Mouse (Mus musculus) heart, embryonic 12.5 days (tissue): ENCODE results near the gene Cutal. TPM values are rescaled to one million over a fixed set of nuclear protein-coding genes. Genes with fewer than 3 reads are reported as not detected.
"Not testable (repeated sequence)": the region's sequence is repeated elsewhere in the genome, so short reads cannot be mapped to it uniquely, and the experiment has no call there.

Experiments
- ATAC-seq: fragments of 200-750 bp; cut with Nextera tagmentation; 2 replicates; pipeline ENCODE4 v1.8.0; 2017; ENCODE audit warnings: moderate TSS enrichment, moderate library complexity; ENCODE audit not compliant: insufficient number of reproducible peaks, low FRiP score
- H3K27ac ChIP-seq: fragments of 300-500 bp; sonication (generic); 2 replicates; pipeline ENCODE4 v1.5.1; 2016; ENCODE audit warnings: mild to moderate bottlenecking, moderate library complexity; ENCODE audit not compliant: poor library complexity, severe bottlenecking
- H3K27me3 ChIP-seq: fragments of 300-500 bp; sonication (generic); replicated peaks from 2 replicates; pipeline ENCODE4 v1.6.1; 2016; ENCODE audit warnings: mild to moderate bottlenecking, moderate library complexity
- H3K36me3 ChIP-seq: fragments of 300-500 bp; sonication (generic); 2 replicates; pipeline ENCODE4 v1.6.1; 2016; ENCODE audit warnings: mild to moderate bottlenecking, moderate library complexity
- H3K4me1 ChIP-seq: fragments of 300-500 bp; sonication (generic); replicated peaks from 2 replicates; pipeline ENCODE4 v1.6.1; 2016; ENCODE audit warnings: mild to moderate bottlenecking
- H3K4me2 ChIP-seq: fragments of 300-500 bp; sonication (generic); 2 replicates; pipeline ENCODE4 v1.6.1; 2016; ENCODE audit warnings: mild to moderate bottlenecking, moderate library complexity
- H3K4me3 ChIP-seq: fragments of 300-500 bp; sonication (generic); 2 replicates; pipeline ENCODE4 v1.5.1; 2016; ENCODE audit warnings: mild to moderate bottlenecking
- H3K9ac ChIP-seq: fragments of 300-500 bp; sonication (generic); 2 replicates; pipeline ENCODE4 v1.6.1; 2016; ENCODE audit warnings: mild to moderate bottlenecking, moderate library complexity
- H3K9me3 ChIP-seq: fragments of 300-500 bp; sonication (generic); replicated peaks from 2 replicates; pipeline ENCODE4 v1.6.1; 2016; ENCODE audit warnings: mild to moderate bottlenecking, moderate library complexity
- WGBS: fragments of 180-500 bp; shearing (Covaris S2); methylation state at CpG from one replicate; pipeline ENCODE4 v1.1.7; 2016; 5-methylcytosine and 5-hydroxymethylcytosine counted together
- polyA plus RNA-seq: library from polyadenylated mRNA; unstranded; fragments of >200 nt; fragmentation: Nextera tagmentation; extraction: Ambion mirVana; gene quantifications from 2 replicates; pipeline ENCODE4 v1.2.1, GENCODE M21; 2016

Cutal gene
- polyA plus RNA-seq: not detected in 2 replicates

DNA sequence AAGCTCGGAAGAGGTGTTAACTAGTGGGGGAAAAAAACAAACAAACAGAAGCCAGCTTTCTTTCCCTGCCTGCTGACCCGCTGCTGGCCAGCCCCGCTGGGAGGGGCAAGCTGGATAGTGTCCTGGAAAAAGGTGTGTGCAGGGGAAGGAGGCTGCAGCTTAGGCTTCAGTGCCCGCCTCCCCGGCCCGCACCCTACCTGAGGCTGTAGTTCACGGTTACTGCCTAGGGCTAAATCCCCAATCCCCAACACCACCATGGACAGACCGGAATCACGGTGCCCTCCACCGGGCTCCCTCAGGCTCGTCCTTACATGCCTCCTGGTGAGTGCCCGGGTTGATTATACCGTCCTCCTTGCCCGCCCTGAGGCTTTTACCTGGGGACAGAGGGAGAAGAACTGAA lies at the start of gene Cutal:
Cutal (plus strand) TSS at position 126 of the 400 bp plus-strand sequence.
- Histone ChIP-seq H3K27me3 (peaks cover 32% of the 10 kb centered on the region), H3K9me3 (no peaks in the 10 kb centered on the region), H3K27ac (no peak within 1 kb of the TSS), H3K4me3 (peak within 1 kb of the TSS; percentile 41), H3K36me3 (no peaks in the 10 kb centered on the region), H3K4me1 (peaks cover 18% of the 10 kb centered on the region), H3K9ac (peak within 1 kb of the TSS; percentile 67), H3K4me2 (peak within 1 kb of the TSS; percentile 74)
- ATAC-seq: no peak
- 3% methylated on average over 14 of the region's 14 CpGs for WGBS

DNA sequence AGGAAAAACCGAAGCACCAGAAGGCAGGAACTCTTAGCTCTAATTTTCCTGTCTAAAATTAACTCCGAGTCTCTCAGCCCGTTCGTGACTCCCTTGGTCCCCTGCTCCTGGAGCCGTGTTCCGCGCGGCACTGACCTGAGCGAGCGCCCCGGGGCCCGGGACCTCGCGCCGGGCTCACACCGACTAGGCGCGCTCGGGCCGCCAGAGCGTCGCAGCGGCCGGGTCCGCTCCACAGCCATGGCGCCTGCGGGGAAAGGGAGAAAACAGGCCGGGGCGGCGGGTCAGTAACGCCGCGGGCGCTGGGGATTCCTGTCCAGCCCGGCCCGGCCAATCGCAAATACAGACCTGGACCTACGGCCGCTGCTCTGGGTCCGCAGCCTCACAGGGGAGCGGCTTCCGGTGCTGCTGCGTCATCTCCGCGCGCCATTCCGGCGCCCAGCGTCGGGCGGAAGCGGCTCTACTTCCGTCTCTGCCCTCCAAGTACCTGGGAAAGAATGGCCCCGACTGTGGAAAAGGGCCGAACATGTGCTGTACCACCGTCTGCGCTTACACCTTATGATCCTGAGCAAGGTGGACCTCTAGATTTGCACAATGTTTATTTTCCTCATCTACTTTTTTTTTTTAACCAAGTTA lies 48.3 kb upstream of the Cutal start, which contains the start of gene Fbxw2:
Fbxw2 (minus strand) TSS at position 485 of the 633 bp plus-strand sequence.
- H3K27ac ChIP-seq: peak within 1 kb of the TSS; percentile 84

DNA sequence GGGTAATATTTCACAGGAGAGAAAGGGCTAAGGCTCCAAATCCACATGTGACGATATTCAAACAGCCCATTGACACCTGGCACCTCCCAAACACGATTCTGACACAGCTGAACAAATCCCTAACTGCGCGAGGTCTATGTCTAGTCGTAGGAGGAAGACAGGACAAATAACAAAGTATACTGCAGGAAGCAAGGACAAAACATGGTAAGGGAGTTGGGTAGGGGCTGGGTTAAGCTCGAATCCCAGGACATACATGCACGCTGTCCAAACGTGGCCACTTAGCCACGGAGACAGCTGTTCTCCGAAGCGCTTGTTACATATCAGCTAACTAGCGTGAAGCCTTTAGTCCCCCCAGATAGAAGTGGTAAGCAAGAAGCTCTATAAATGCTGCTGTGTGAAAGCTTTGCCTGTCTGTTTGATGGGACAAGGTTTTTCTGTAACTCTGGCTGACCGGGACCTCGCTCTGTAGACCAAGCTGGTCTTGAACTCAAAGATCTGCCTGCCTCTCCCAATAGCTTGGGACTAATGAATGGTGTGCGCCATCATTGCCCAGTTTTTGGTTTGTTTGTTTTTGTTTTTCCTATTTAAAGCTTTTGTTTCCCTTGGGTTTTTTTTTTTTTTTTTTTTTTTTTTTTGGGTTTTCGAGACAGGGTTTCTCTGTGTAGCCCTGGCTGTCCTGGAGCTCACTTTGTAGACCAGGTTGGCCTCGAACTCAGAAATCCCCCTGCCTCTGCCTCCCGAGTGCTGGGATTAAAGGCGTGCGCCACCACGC lies 47.5 kb upstream of the Cutal start:
- 35% methylated on average over 20 of the region's 21 CpGs for WGBS
- Histone ChIP-seq H3K4me1 (peaks cover 14% of the 10 kb centered on the region), H3K27ac (no peak overlapping the region; the same call in 1 of the 2 replicates), H3K4me2 (peak overlapping the region; percentile 92), H3K36me3 (peaks cover 8% of the 10 kb centered on the region), H3K27me3 (peaks cover 8% of the 10 kb centered on the region; the same call in 1 of the 2 replicates), H3K9me3 (no peaks in the 10 kb centered on the region; the same call in 1 of the 2 replicates), H3K4me3 (peak overlapping the region; percentile 92), H3K9ac (0 out of 2 replicates have a peak overlapping the region, but pooled peaks have one; percentile 58)
- ATAC-seq: no peak

More for the DNA sequence above, 48.3 kb upstream of the Cutal start, which contains the start of gene Fbxw2:
- peak within 1 kb of the TSS; percentile 97 for H3K9ac ChIP-seq
- peak within 1 kb of the TSS; percentile 92 for H3K4me3 ChIP-seq
- H3K4me2 ChIP-seq: peak within 1 kb of the TSS; percentile 92
- H3K27me3 ChIP-seq: peaks cover 8% of the 10 kb centered on the region; the same call in 1 of the 2 replicates
- H3K36me3 ChIP-seq: peaks cover 12% of the 10 kb centered on the region
- peaks cover 14% of the 10 kb centered on the region for H3K4me1 ChIP-seq
- ATAC-seq: peak; percentile 95
- H3K9me3 ChIP-seq: no peaks in the 10 kb centered on the region; the same call in 1 of the 2 replicates
- under 1% methylated on average over 57 of the region's 57 CpGs for WGBS

DNA sequence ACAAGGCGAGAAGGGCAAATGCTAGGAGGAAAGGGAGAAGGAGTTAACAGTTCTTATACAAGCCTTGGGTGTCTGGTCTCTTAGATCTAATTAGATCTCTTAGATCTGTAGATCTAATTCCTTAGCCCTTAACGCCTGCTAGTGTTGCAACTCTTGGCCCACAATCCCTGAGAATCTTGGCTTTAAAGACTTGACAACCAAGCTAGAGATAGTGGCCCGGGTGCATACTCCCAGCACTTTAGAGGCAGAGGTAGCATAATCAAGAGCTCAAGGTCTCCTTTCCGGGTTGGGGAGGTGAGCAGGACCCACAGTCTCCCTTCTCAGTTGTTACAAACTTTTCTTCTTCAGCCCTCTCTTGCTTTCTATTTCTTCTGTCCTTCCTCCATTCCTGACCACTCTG lies 46.6 kb upstream of the Cutal start:
- Histone ChIP-seq H3K27me3 (peaks cover 8% of the 10 kb centered on the region; the same call in 1 of the 2 replicates), H3K27ac (no peak overlapping the region), H3K36me3 (peaks cover 2% of the 10 kb centered on the region), H3K4me3 (no peak overlapping the region), H3K9me3 (no peaks in the 10 kb centered on the region; the same call in 1 of the 2 replicates), H3K4me2 (no peak overlapping the region), H3K9ac (no peak overlapping the region), H3K4me1 (peaks cover 14% of the 10 kb centered on the region)
- 80% methylated on average over 4 of the region's 4 CpGs for WGBS
- no peak for ATAC-seq

DNA sequence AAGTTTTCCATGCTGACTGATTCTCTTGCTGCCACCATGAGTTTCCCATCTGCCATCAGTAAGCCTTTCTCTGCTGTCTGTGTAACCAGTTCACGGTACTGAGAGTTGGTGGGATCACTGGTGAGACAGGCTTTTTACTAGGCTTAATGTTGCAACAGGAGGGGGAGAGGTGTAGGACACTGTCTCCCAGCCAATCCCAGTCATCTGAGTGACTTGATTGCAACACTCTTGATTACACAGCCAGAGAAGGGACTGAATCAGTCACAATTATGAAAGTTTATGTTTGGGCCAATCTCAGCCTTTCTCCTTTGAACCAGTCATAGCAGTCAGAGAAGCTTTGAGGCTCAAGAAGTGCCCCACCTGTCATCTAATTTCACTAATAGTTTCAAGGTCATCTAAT lies 46.2 kb upstream of the Cutal start:
- peaks cover 8% of the 10 kb centered on the region; the same call in 1 of the 2 replicates for H3K27me3 ChIP-seq
- no peak overlapping the region for H3K4me2 ChIP-seq
- H3K4me1 ChIP-seq: peaks cover 14% of the 10 kb centered on the region
- H3K4me3 ChIP-seq: no peak overlapping the region
- no peak overlapping the region for H3K9ac ChIP-seq
- H3K27ac ChIP-seq: no peak overlapping the region
- H3K9me3 ChIP-seq: no peaks in the 10 kb centered on the region; the same call in 1 of the 2 replicates
- ATAC-seq: no peak
- no peaks in the 10 kb centered on the region for H3K36me3 ChIP-seq
- WGBS: 77% methylated on average over 1 of the region's 1 CpGs

DNA sequence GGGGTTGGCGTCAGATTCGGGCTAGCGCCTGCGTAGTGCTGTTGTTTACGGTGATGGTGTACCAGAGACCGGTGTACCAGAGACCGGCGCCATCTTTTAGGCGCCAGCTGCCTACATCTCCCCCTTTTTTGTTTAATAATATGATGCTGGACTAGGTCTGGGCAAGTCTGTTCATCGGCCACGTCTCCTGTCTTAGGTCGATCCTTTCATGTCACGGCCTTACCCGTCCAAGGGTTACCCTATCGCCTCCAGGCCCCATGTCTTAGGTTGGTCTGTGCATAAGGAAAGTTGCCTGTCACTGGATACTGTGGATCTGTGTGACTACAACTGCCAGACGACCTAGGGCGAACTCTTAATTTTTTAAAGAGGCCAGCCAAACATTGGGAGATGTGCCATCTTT lies 44.1 kb upstream of the Cutal start:
- H3K4me3 ChIP-seq, H3K27me3 ChIP-seq, H3K36me3 ChIP-seq, ATAC-seq, H3K27ac ChIP-seq, H3K4me2 ChIP-seq, H3K9ac ChIP-seq, H3K4me1 ChIP-seq, H3K9me3 ChIP-seq: not testable (repeated sequence)
- WGBS: 92% methylated on average over 17 of the region's 17 CpGs

DNA sequence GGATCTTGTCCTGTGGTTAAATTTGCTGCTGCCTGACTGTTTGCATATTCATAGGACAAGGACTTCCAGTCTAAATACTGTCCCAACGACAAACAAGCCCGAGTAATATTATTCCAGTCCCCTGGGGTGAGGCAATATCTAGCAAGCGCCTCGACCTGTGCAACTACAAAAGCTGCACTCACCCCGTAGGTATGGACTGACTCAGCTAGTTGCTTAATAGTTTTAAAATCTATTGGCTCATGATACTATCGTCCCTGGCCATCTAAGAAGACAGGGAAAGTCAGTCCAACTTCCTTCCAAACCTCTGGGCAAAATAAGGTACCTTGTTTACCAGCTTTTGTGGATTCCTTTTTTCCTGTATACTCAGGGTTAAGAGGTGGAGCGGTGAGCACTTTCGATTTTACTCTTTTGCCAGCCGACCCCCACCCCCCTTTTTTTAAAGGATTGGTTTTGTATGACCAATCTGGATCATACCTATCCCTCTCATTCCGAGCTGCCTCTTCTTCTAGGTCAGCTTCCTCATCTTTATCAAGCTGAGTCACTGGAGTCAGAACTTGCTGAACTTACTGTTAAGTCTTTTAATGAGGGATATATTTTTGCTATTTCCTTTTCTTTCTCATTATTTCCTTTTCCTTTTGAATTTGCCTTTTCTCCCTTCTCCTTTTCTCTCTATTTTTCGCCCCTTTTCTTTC lies 41.3 kb upstream of the Cutal start, which contains the start of gene Gm34653:
Gm34653 (plus strand) TSS at position 242 of the 692 bp plus-strand sequence.
- not testable (repeated sequence) for H3K27me3 ChIP-seq, ATAC-seq, H3K4me1 ChIP-seq, H3K27ac ChIP-seq, H3K9me3 ChIP-seq, H3K36me3 ChIP-seq, H3K9ac ChIP-seq, H3K4me2 ChIP-seq, H3K4me3 ChIP-seq
- WGBS: 61% methylated on average over 11 of the region's 11 CpGs

DNA sequence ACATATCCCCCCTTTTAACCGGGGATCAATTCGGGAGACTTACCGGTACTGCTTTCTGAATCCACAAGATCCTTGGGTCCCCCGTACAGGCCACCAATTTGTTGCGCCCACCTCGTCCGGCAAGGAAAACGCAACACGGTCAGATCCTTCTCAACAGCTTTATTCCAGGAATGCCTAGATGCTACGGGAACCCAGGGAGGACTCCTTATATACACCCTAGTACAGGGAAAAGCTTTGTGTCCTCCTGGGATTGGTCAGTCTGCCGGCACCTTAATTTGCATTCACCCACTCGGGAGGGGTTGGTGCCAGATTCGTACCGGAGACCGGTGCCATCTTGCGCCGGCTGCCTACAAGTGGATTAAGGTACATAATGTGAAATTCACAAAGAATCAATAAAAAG lies 40.6 kb upstream of the Cutal start:
- Histone ChIP-seq H3K4me1 (no peaks in the 10 kb centered on the region), H3K4me3 (no peak overlapping the region), H3K27ac (no peak overlapping the region), H3K36me3 (no peaks in the 10 kb centered on the region), H3K9me3 (peaks cover 3% of the 10 kb centered on the region; the same call in 1 of the 2 replicates), H3K4me2 (no peak overlapping the region), H3K27me3 (peaks cover 7% of the 10 kb centered on the region; the same call in 1 of the 2 replicates), H3K9ac (no peak overlapping the region)
- no peak for ATAC-seq
- 85% methylated on average over 17 of the region's 17 CpGs for WGBS

DNA sequence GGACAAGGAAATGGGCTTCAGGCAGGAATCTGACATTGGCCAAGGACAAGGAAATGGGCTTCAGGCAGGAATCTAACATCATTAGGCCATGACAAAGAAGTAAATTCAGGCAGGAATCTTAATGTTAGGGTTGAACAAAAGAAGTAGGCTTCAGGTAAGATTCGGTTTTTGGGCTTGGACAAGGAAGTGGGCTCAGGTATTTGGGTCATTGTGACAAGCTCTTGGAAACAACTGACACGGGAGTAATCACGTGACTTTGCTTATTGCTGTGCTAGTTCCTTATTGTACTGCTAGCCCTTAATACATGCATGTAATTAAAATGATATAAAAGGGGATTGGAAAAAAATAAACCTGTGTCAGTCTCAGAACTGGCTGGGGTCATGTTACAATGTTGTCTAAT lies 38.5 kb upstream of the Cutal start:
- 71% methylated on average over 3 of the region's 3 CpGs for WGBS
- ATAC-seq: no peak
- Histone ChIP-seq H3K4me1 (no peaks in the 10 kb centered on the region), H3K4me3 (no peak overlapping the region), H3K4me2 (no peak overlapping the region), H3K9me3 (0 out of 2 replicates have a peak, but pooled peaks cover 3% of the 10 kb centered on the region), H3K9ac (no peak overlapping the region), H3K27ac (no peak overlapping the region), H3K27me3 (peaks cover 7% of the 10 kb centered on the region; the same call in 1 of the 2 replicates), H3K36me3 (no peaks in the 10 kb centered on the region)

DNA sequence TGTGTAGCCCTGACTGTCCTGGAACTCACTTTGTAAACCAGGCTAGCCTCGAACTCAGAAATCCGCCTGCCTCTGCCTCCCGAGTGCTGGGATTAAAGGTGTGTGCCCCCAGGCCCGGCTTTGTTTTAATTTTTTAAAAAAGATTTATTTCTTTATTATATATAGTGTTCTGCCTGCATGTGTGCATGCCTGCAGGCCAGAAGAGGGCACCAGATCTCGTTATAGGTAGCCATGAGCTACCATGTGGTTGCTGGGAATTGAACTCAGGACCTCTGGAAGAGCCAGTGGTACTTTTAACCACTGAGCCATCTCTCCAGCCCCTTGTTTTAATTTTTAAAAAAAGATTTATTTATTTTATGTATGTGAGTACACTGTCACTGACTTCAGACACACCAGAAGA lies 34.1 kb upstream of the Cutal start:
- not testable (repeated sequence) for H3K36me3 ChIP-seq, H3K4me3 ChIP-seq, H3K9me3 ChIP-seq, ATAC-seq, H3K4me2 ChIP-seq, H3K4me1 ChIP-seq, H3K9ac ChIP-seq, H3K27me3 ChIP-seq, H3K27ac ChIP-seq
- 71% methylated on average over 5 of the region's 5 CpGs for WGBS
